Mouse (Mus musculus): Measurements from ENCODE around the gene Atxn7. TPM values are rescaled to one million over a fixed set of nuclear protein-coding genes. Genes with fewer than 3 reads are reported as not detected.

Atxn7 gene
- polyA plus RNA-seq, 1 experiment from 2014 or later: 5.7 TPM

GRCm38 (mm10) chr14:14009712-14010111 lies 48.5 kb downstream of the Atxn7 start:
- no peak for ATAC-seq (ENCODE audit: low read depth)

GRCm38 (mm10) chr14:14012383-14013251 lies 51.4 kb downstream of the Atxn7 start:
- H3K4me1 ChIP-seq (ENCODE audit: control insufficient read depth, insufficient read depth, low read length): peaks cover 8% of the 10 kb centered on the region; the same call in 1 of the 2 replicates
- peak overlapping the region; percentile 100 for H3K27ac ChIP-seq (replicated peaks; ENCODE audit: low read depth, low read length)
- no peaks in the 10 kb centered on the region for H3K27me3 ChIP-seq (replicated peaks; ENCODE audit: control insufficient read depth, insufficient read depth, low read length)
- 0 out of 2 replicates have a peak, but pooled peaks cover 8% of the 10 kb centered on the region for H3K36me3 ChIP-seq (ENCODE audit: control insufficient read depth, insufficient read depth, low read length)
- H3K9me3 ChIP-seq (ENCODE audit: control insufficient read depth, low read length): no peaks in the 10 kb centered on the region
- peak overlapping the region; percentile 89 for H3K4me3 ChIP-seq (ENCODE audit: low read depth, low read length)
- H3K9ac ChIP-seq (ENCODE audit: low read depth, low read length): peak overlapping the region; percentile 100
- DNase-seq (ENCODE audit: low spot score) (peak; percentile 94), ATAC-seq (ENCODE audit: low read depth) (peak; percentile 93)
- peak overlapping the region; percentile 87 for H3K4me2 ChIP-seq (ENCODE audit: low read depth, low read length)
- under 1% methylated on average over 19 of the region's 116 CpGs for WGBS

More at GRCm38 (mm10) chr14:14009712-14010111, 48.5 kb downstream of the Atxn7 start:
- Histone ChIP-seq H3K4me3 (ENCODE audit: low read depth, low read length) (no peak overlapping the region), H3K4me1 (ENCODE audit: control insufficient read depth, insufficient read depth, low read length) (peaks cover 8% of the 10 kb centered on the region; the same call in 1 of the 2 replicates), H3K27ac (replicated peaks; ENCODE audit: low read depth, low read length) (no peak overlapping the region), H3K36me3 (ENCODE audit: control insufficient read depth, insufficient read depth, low read length) (0 out of 2 replicates have a peak, but pooled peaks cover 2% of the 10 kb centered on the region), H3K9ac (ENCODE audit: low read depth, low read length) (no peak overlapping the region), H3K4me2 (ENCODE audit: low read depth, low read length) (no peak overlapping the region), H3K27me3 (replicated peaks; ENCODE audit: control insufficient read depth, insufficient read depth, low read length) (no peaks in the 10 kb centered on the region), H3K9me3 (ENCODE audit: control insufficient read depth, low read length) (no peaks in the 10 kb centered on the region)
- WGBS: 74% methylated on average over 6 of the region's 6 CpGs
- DNase-seq (ENCODE audit: low spot score): no peak

- peak overlapping the region; percentile 87 for H3K4me2 ChIP-seq (ENCODE audit: low read depth, low read length)
- peak overlapping the region; percentile 89 for H3K4me3 ChIP-seq (ENCODE audit: low read depth, low read length)
- H3K36me3 ChIP-seq (ENCODE audit: control insufficient read depth, insufficient read depth, low read length): 0 out of 2 replicates have a peak, but pooled peaks cover 8% of the 10 kb centered on the region
- 0% methylated on average over 9 of the region's 27 CpGs for WGBS
- peak overlapping the region; percentile 100 for H3K9ac ChIP-seq (ENCODE audit: low read depth, low read length)
- peak overlapping the region; percentile 100 for H3K27ac ChIP-seq (replicated peaks; ENCODE audit: low read depth, low read length)
- ATAC-seq (ENCODE audit: low read depth) (peak; percentile 55), DNase-seq (ENCODE audit: low spot score) (peak; percentile 23)
- H3K27me3 ChIP-seq (replicated peaks; ENCODE audit: control insufficient read depth, insufficient read depth, low read length): no peaks in the 10 kb centered on the region
- no peaks in the 10 kb centered on the region for H3K9me3 ChIP-seq (ENCODE audit: control insufficient read depth, low read length)
- peaks cover 8% of the 10 kb centered on the region; the same call in 1 of the 2 replicates for H3K4me1 ChIP-seq (ENCODE audit: control insufficient read depth, insufficient read depth, low read length)
Measured at GRCm38 (mm10) chr14:14013252-14013711, 52.0 kb downstream of the Atxn7 start.

GRCm38 (mm10) chr14:14014636-14015375 lies 53.6 kb downstream of the Atxn7 start:
- Histone ChIP-seq H3K9ac (ENCODE audit: low read depth, low read length) (no peak overlapping the region), H3K27ac (replicated peaks; ENCODE audit: low read depth, low read length) (no peak overlapping the region), H3K9me3 (ENCODE audit: control insufficient read depth, low read length) (no peaks in the 10 kb centered on the region), H3K36me3 (ENCODE audit: control insufficient read depth, insufficient read depth, low read length) (0 out of 2 replicates have a peak, but pooled peaks cover 8% of the 10 kb centered on the region), H3K4me2 (ENCODE audit: low read depth, low read length) (no peak overlapping the region), H3K27me3 (replicated peaks; ENCODE audit: control insufficient read depth, insufficient read depth, low read length) (no peaks in the 10 kb centered on the region), H3K4me3 (ENCODE audit: low read depth, low read length) (no peak overlapping the region), H3K4me1 (ENCODE audit: control insufficient read depth, insufficient read depth, low read length) (peaks cover 8% of the 10 kb centered on the region; the same call in 1 of the 2 replicates)
- DNase-seq (ENCODE audit: low spot score) (no peak), ATAC-seq (ENCODE audit: low read depth) (no peak)
- WGBS: 75% methylated on average over 6 of the region's 6 CpGs

GRCm38 (mm10) chr14:14019155-14019894 lies 58.1 kb downstream of the Atxn7 start:
- Histone ChIP-seq H3K9me3 (ENCODE audit: control insufficient read depth, low read length) (no peaks in the 10 kb centered on the region), H3K4me2 (ENCODE audit: low read depth, low read length) (no peak overlapping the region), H3K27me3 (replicated peaks; ENCODE audit: control insufficient read depth, insufficient read depth, low read length) (no peaks in the 10 kb centered on the region), H3K27ac (replicated peaks; ENCODE audit: low read depth, low read length) (no peak overlapping the region), H3K9ac (ENCODE audit: low read depth, low read length) (no peak overlapping the region), H3K4me1 (ENCODE audit: control insufficient read depth, insufficient read depth, low read length) (no peaks in the 10 kb centered on the region), H3K36me3 (ENCODE audit: control insufficient read depth, insufficient read depth, low read length) (peaks cover 19% of the 10 kb centered on the region), H3K4me3 (ENCODE audit: low read depth, low read length) (no peak overlapping the region)
- WGBS: 74% methylated on average over 6 of the region's 6 CpGs
- DNase-seq (ENCODE audit: low spot score) (no peak), ATAC-seq (ENCODE audit: low read depth) (no peak)

- DNase-seq (ENCODE audit: low spot score) (no peak), ATAC-seq (ENCODE audit: low read depth) (no peak)
- H3K9me3 ChIP-seq (ENCODE audit: control insufficient read depth, low read length): no peaks in the 10 kb centered on the region
- WGBS: 89% methylated on average over 6 of the region's 6 CpGs
- peaks cover 12% of the 10 kb centered on the region for H3K36me3 ChIP-seq (ENCODE audit: control insufficient read depth, insufficient read depth, low read length)
- no peak overlapping the region for H3K4me2 ChIP-seq (ENCODE audit: low read depth, low read length)
- H3K27ac ChIP-seq (replicated peaks; ENCODE audit: low read depth, low read length): no peak overlapping the region
- no peak overlapping the region for H3K4me3 ChIP-seq (ENCODE audit: low read depth, low read length)
- no peaks in the 10 kb centered on the region for H3K27me3 ChIP-seq (replicated peaks; ENCODE audit: control insufficient read depth, insufficient read depth, low read length)
- no peak overlapping the region for H3K9ac ChIP-seq (ENCODE audit: low read depth, low read length)
- H3K4me1 ChIP-seq (ENCODE audit: control insufficient read depth, insufficient read depth, low read length): no peaks in the 10 kb centered on the region
Measured at GRCm38 (mm10) chr14:14021244-14021643, 60.0 kb downstream of the Atxn7 start.

GRCm38 (mm10) chr14:14025870-14026269 lies 64.6 kb downstream of the Atxn7 start:
- Histone ChIP-seq H3K27me3 (replicated peaks; ENCODE audit: control insufficient read depth, insufficient read depth, low read length) (no peaks in the 10 kb centered on the region), H3K4me3 (ENCODE audit: low read depth, low read length) (no peak overlapping the region), H3K4me1 (ENCODE audit: control insufficient read depth, insufficient read depth, low read length) (no peaks in the 10 kb centered on the region), H3K9me3 (ENCODE audit: control insufficient read depth, low read length) (no peaks in the 10 kb centered on the region), H3K27ac (replicated peaks; ENCODE audit: low read depth, low read length) (no peak overlapping the region), H3K9ac (ENCODE audit: low read depth, low read length) (no peak overlapping the region), H3K4me2 (ENCODE audit: low read depth, low read length) (no peak overlapping the region), H3K36me3 (ENCODE audit: control insufficient read depth, insufficient read depth, low read length) (peaks cover 8% of the 10 kb centered on the region)
- DNase-seq (ENCODE audit: low spot score) (no peak), ATAC-seq (ENCODE audit: low read depth) (no peak)
- 90% methylated on average over 8 of the region's 8 CpGs for WGBS

GRCm38 (mm10) chr14:14030621-14031020 lies 69.4 kb downstream of the Atxn7 start:
- no peak overlapping the region for H3K4me3 ChIP-seq (ENCODE audit: low read depth, low read length)
- H3K36me3 ChIP-seq (ENCODE audit: control insufficient read depth, insufficient read depth, low read length): peaks cover 7% of the 10 kb centered on the region; the same call in 1 of the 2 replicates
- DNase-seq (ENCODE audit: low spot score) (no peak), ATAC-seq (ENCODE audit: low read depth) (no peak)
- H3K4me2 ChIP-seq (ENCODE audit: low read depth, low read length): no peak overlapping the region
- no peaks in the 10 kb centered on the region for H3K4me1 ChIP-seq (ENCODE audit: control insufficient read depth, insufficient read depth, low read length)
- 99% methylated on average over 2 of the region's 2 CpGs for WGBS
- H3K9ac ChIP-seq (ENCODE audit: low read depth, low read length): no peak overlapping the region
- H3K27me3 ChIP-seq (replicated peaks; ENCODE audit: control insufficient read depth, insufficient read depth, low read length): no peaks in the 10 kb centered on the region
- H3K9me3 ChIP-seq (ENCODE audit: control insufficient read depth, low read length): no peaks in the 10 kb centered on the region
- no peak overlapping the region for H3K27ac ChIP-seq (replicated peaks; ENCODE audit: low read depth, low read length)
